ENCODE assay signal across 9 mouse cellular contexts in genomic region chr15:8447193-8447767, GRCm38 (mm10). TPM values are rescaled to one million over a fixed set of nuclear protein-coding genes. Genes with fewer than 3 reads are reported as not detected.
DNase-seq lines count a peak whose midpoint lies in the region; ATAC-seq and TF ChIP-seq lines count a peak whose summit lies in the region.
"Had no signal": no experiment of that assay in that cellular context is flagged by ENCODE, and none has a peak within 500 bp of the region (broad histone marks: within the 10 kb centered on the region; RNA-seq: fewer than 3 reads in every experiment).

No protein-coding gene starts in this region.

- no peaks in the 10 kb centered on the region for H3K36me3 ChIP-seq in kidney, embryonic 14.5 days (ENCODE audit: control insufficient read depth, insufficient read depth, low read length)
- no peaks in the 10 kb centered on the region for H3K36me3 ChIP-seq in hindbrain, postnatal 0 days (ENCODE audit: insufficient read depth, low read length)
- H3K36me3 ChIP-seq in midbrain, postnatal 0 days (ENCODE audit: insufficient read depth, low read length): no peaks in the 10 kb centered on the region

- no peak for TF ChIP-seq CTCF in bone marrow macrophage, adult 2 months (IDR thresholded peaks at IDR 0.05; ENCODE audit: low read depth, low read length)
- no peak for TF ChIP-seq CTCF in hindbrain, postnatal 0 days (IDR thresholded peaks at IDR 0.05; ENCODE audit: low read depth)
- no peak for TF ChIP-seq CTCF in midbrain, postnatal 0 days (IDR thresholded peaks at IDR 0.05)

- no peaks in the 10 kb centered on the region for H3K27me3 ChIP-seq in kidney, embryonic 14.5 days (ENCODE audit: control insufficient read depth, insufficient read depth, low read length)
- no peaks in the 10 kb centered on the region for H3K27me3 ChIP-seq in hindbrain, postnatal 0 days (ENCODE audit: insufficient read depth, low read length)
- no peaks in the 10 kb centered on the region for H3K27me3 ChIP-seq in midbrain, postnatal 0 days (ENCODE audit: insufficient read depth, low read length)

- ATAC-seq in kidney, embryonic 14.5 days (ENCODE audit: low FRiP score, low TSS enrichment): no peak
- no peak for ATAC-seq in hindbrain, postnatal 0 days
- no peak for ATAC-seq in midbrain, postnatal 0 days (ENCODE audit: low FRiP score)

- peak overlapping the region; percentile 96; the same call in 1 of the 2 replicates for H3K4me2 ChIP-seq in kidney, embryonic 14.5 days (replicated peaks; ENCODE audit: low read depth, low read length)
- H3K4me2 ChIP-seq in hindbrain, postnatal 0 days (ENCODE audit: low read depth, low read length): peak overlapping the region; percentile 100
- H3K4me2 ChIP-seq in midbrain, postnatal 0 days (ENCODE audit: low read depth, low read length, poor library complexity, severe bottlenecking): peak overlapping the region; percentile 99

- TF ChIP-seq POLR2A in bone marrow macrophage, adult 2 months (IDR thresholded peaks at IDR 0.05; ENCODE audit: borderline replicate concordance, low read depth, low read length): no peak

- 52% methylated on average over 8 of the region's 8 CpGs for WGBS in kidney, embryonic 14.5 days
- 51% methylated on average over 8 of the region's 8 CpGs for WGBS in hindbrain, postnatal 0 days
- 62% methylated on average over 8 of the region's 8 CpGs for WGBS in midbrain, postnatal 0 days

- H3K4me1 ChIP-seq in kidney, embryonic 14.5 days (ENCODE audit: control insufficient read depth, insufficient read depth, low read length): peaks cover 7% of the 10 kb centered on the region; the same call in 1 of the 2 replicates
- peaks cover 8% of the 10 kb centered on the region for H3K4me1 ChIP-seq in bone marrow macrophage, adult 2 months (ENCODE audit: control insufficient read depth, insufficient read depth, low read length)
- H3K4me1 ChIP-seq in hindbrain, postnatal 0 days (ENCODE audit: insufficient read depth, low read length): peaks cover 5% of the 10 kb centered on the region
- peaks cover 8% of the 10 kb centered on the region; the same call in 1 of the 2 replicates for H3K4me1 ChIP-seq in midbrain, postnatal 0 days (ENCODE audit: insufficient read depth, low read length)

- DNase-seq in kidney, postnatal 36 days: no peak
- no peak for DNase-seq in hindbrain, postnatal 0 days (ENCODE audit: low spot score)
- DNase-seq in midbrain, postnatal 0 days (ENCODE audit: low spot score): no peak
- no peak for DNase-seq in spleen, postnatal 14 days (ENCODE audit: low spot score in 2 of 2)
- DNase-seq in retina, postnatal 1 day: no peak
- DNase-seq in kidney, postnatal 14 days: no peak
- DNase-seq: right cerebral cortex, postnatal 14 days had no signal

- H3K9ac ChIP-seq in kidney, embryonic 14.5 days (ENCODE audit: low read depth, low read length): no peak overlapping the region
- no peak overlapping the region for H3K9ac ChIP-seq in hindbrain, postnatal 0 days (replicated peaks; ENCODE audit: low read length)
- H3K9ac ChIP-seq in midbrain, postnatal 0 days (replicated peaks; ENCODE audit: low read length, poor library complexity, severe bottlenecking): no peak overlapping the region

- no peak overlapping the region for H3K27ac ChIP-seq in kidney, embryonic 14.5 days (ENCODE audit: low read depth, low read length)
- H3K27ac ChIP-seq in bone marrow macrophage, adult 2 months (ENCODE audit: insufficient read depth, low read depth, low read length): no peak overlapping the region
- H3K27ac ChIP-seq in hindbrain, postnatal 0 days: no peak overlapping the region
- no peak overlapping the region for H3K27ac ChIP-seq in midbrain, postnatal 0 days (ENCODE audit: low read depth, low read length)

- H3K9me3 ChIP-seq in kidney, embryonic 14.5 days (ENCODE audit: control insufficient read depth, low read length): no peaks in the 10 kb centered on the region
- H3K9me3 ChIP-seq in hindbrain, postnatal 0 days (ENCODE audit: low read length): no peaks in the 10 kb centered on the region
- H3K9me3 ChIP-seq in midbrain, postnatal 0 days (ENCODE audit: low read length): no peaks in the 10 kb centered on the region

- no peak overlapping the region; the same call in 1 of the 2 replicates for H3K4me3 ChIP-seq in kidney, embryonic 14.5 days (ENCODE audit: low read length)
- peak overlapping the region; percentile 1; the same call in 1 of the 2 replicates for H3K4me3 ChIP-seq in bone marrow macrophage, adult 2 months (ENCODE audit: insufficient read depth, low read length)
- peak overlapping the region; percentile 14; the same call in 1 of the 2 replicates for H3K4me3 ChIP-seq in hindbrain, postnatal 0 days (ENCODE audit: low read length)
- H3K4me3 ChIP-seq in midbrain, postnatal 0 days (ENCODE audit: low read depth, low read length): peak overlapping the region; percentile 87; the same call in 1 of the 2 replicates

RNA-seq across cellular contexts. Expression of gene Nipbl, which starts 3.0 kb away (rescaled TPM):
- polyA plus RNA-seq in kidney, embryonic 14.5 days (2014; fragmentation: Nextera tagmentation; extraction: Ambion mirVana): 21.4 and 27.4 TPM in 2 replicates
- 38.6 and 43.3 TPM in 2 replicates for polyA plus RNA-seq in bone marrow macrophage, adult 2 months (2012; ENCODE audit: insufficient read depth, insufficient read length, missing spikeins)
- 12.5 and 14.0 TPM in 2 replicates for total RNA-seq in hindbrain, postnatal 0 days (2014; rRNA removed)
- polyA plus RNA-seq in hindbrain, postnatal 0 days (2015; fragmentation: Nextera tagmentation; extraction: Ambion mirVana): 10.8 and 10.9 TPM in 2 replicates
- 15.2 and 17.9 TPM in 2 replicates for total RNA-seq in midbrain, postnatal 0 days (2014; rRNA removed)
- 9.3 and 10.7 TPM in 2 replicates for polyA plus RNA-seq in midbrain, postnatal 0 days (2015; fragmentation: Nextera tagmentation; extraction: Ambion mirVana)
